Mouse (Mus musculus) urinary bladder, adult 18-20 months (tissue): ENCODE data around the gene Ptprn2.

Source experiments
- DNase-seq, 2 experiments: peaks; one replicate each; pipeline ENCODE4 v3.0.0; 2022; ENCODE audit warnings: low spot score in 2 of 2, mixed read lengths in 2 of 2

Gene Ptprn2

GRCm38 (mm10) chr12:117053851-117054769, 568.6 kb downstream of the Ptprn2 start:
- DNase-seq: no peak

- no peak for DNase-seq
Measured at GRCm38 (mm10) chr12:117054925-117055570, 569.5 kb downstream of the Ptprn2 start.

- DNase-seq: no peak
Measured at GRCm38 (mm10) chr12:117058184-117058958, 572.9 kb downstream of the Ptprn2 start.

- no peak for DNase-seq
Measured at GRCm38 (mm10) chr12:117058975-117059374, 573.5 kb downstream of the Ptprn2 start.

GRCm38 (mm10) chr12:117077664-117078063, 592.1 kb downstream of the Ptprn2 start:
- DNase-seq: no peak

- no peak for DNase-seq
Measured at GRCm38 (mm10) chr12:117078945-117079344, 593.4 kb downstream of the Ptprn2 start.

- no peak for DNase-seq
Measured at GRCm38 (mm10) chr12:117079724-117080123, 594.2 kb downstream of the Ptprn2 start.

GRCm38 (mm10) chr12:117083856-117084701, 598.6 kb downstream of the Ptprn2 start:
- no peak for DNase-seq

GRCm38 (mm10) chr12:117084702-117085409, 599.3 kb downstream of the Ptprn2 start:
- no peak for DNase-seq

- no peak for DNase-seq
Measured at GRCm38 (mm10) chr12:117085661-117086335, 600.3 kb downstream of the Ptprn2 start.

- DNase-seq: no peak
Measured at GRCm38 (mm10) chr12:117092345-117093107, 607.0 kb downstream of the Ptprn2 start.

- no peak for DNase-seq
Measured at GRCm38 (mm10) chr12:117095941-117096340, 610.4 kb downstream of the Ptprn2 start.

- no peak for DNase-seq
Measured at GRCm38 (mm10) chr12:117098295-117098694, 612.8 kb downstream of the Ptprn2 start.

- no peak for DNase-seq
Measured at GRCm38 (mm10) chr12:117106696-117107095, 621.2 kb downstream of the Ptprn2 start.

GRCm38 (mm10) chr12:117107143-117107616, 621.7 kb downstream of the Ptprn2 start:
- no peak for DNase-seq

- DNase-seq: no peak
Measured at GRCm38 (mm10) chr12:117115254-117115865, 629.8 kb downstream of the Ptprn2 start.

GRCm38 (mm10) chr12:117127078-117127477, 641.6 kb downstream of the Ptprn2 start:
- DNase-seq: no peak

- DNase-seq: no peak
Measured at GRCm38 (mm10) chr12:117127485-117127884, 642.0 kb downstream of the Ptprn2 start.

- DNase-seq: no peak
Measured at GRCm38 (mm10) chr12:117132095-117132494, 646.6 kb downstream of the Ptprn2 start.
